Mouse (Mus musculus) lung, adult 2 months (tissue): ENCODE measurements around the gene Mad1l1.

ENCODE experiments used
- CTCF ChIP-seq: fragments of 200-500 bp; IDR thresholded peaks from 2 replicates; pipeline ENCODE4 v1.5.1; 2011; ENCODE audit warnings: mild to moderate bottlenecking, low read length, control low read depth; ENCODE audit not compliant: insufficient read depth
- POLR2A ChIP-seq: fragments of 200-500 bp; IDR thresholded peaks from 2 replicates; pipeline ENCODE4 v1.6.1; 2011; ENCODE audit warnings: low read depth, mild to moderate bottlenecking, control low read depth, low read length, borderline replicate concordance; ENCODE audit errors: extremely low read depth

GRCm38 (mm10) chr5:140052405-140052804, 268.9 kb downstream of the Mad1l1 start:
- TF ChIP-seq CTCF (no peak), POLR2A (no peak)
